Mouse (Mus musculus): Measurements from ENCODE around the gene Ctdnep1. TPM values are rescaled to one million over a fixed set of nuclear protein-coding genes. Genes with fewer than 3 reads are reported as not detected.

Ctdnep1 gene
- total and polyA plus RNA-seq, 3 experiments = 42.9 to 143 (median 66.7) TPM

DNA sequence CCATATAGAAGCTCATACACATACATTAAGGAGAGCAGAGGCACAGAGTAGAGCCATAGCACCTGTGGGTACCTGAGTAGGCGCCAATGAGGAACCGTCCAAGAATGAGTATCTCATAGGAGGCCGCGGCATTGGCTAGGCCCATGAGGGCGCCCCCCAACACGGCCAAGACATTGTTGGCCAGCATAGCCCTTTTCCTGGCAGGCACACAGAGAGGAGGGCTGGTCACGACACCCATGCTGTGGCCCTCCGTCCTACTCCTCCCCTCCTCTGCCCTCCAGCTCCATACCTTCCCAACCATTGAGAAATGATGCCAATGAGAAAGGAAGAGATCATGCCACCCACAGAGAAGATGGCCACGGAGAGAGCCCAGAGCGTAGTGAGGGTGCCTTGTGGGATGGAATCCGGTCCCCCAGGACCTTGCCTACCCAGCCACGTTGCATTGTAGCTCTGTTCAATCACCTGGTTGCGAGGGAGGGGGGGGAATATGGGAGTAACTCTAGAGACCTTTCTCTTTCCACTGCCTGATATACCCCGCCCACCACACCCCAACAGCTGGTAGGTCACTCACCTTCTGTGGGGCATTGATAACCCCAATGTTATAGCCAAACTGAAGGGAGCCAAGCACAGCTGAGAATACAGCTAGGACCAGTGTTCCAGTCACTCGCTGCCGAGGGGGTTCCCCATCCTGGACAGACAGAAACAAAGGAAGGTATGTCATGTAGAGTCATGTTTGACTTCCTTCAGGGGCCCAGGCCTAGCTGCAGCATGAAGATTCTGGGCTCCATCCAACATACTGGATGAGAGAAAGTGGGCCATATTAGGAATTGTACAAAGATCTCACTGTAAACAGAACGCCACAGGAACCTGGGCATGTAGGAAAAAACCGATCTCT lies 34.7 kb upstream of the Ctdnep1 start:
- H3K4me3 ChIP-seq (replicated peaks in 1 of 3; ENCODE audit: low read depth in 2 of 3, low read length in 2 of 3, poor library complexity in 1 of 3) = no peak overlapping the region
- H3K27me3 ChIP-seq (replicated peaks) = peaks cover 11% of the 10 kb centered on the region
- in situ Hi-C loops (cut with MboI; ENCODE audit: low pct_ligation_motif_present, low pct_unique_long_range_greater_than_20kb, low sequenced_read_pairs) = no loop called here
- peaks cover 0 to 15% of the 10 kb centered on the region in 2 experiments for H3K36me3 ChIP-seq (replicated peaks in 1 of 2; ENCODE audit: control insufficient read depth in 1 of 2, insufficient read depth in 1 of 2, low read length in 1 of 2)
- H3K9me3 ChIP-seq (replicated peaks; ENCODE audit: low read length) = no peaks in the 10 kb centered on the region
- H3K4me2 ChIP-seq (ENCODE audit: insufficient read depth, low read depth, poor library complexity, severe bottlenecking) = peak overlapping the region; percentile 17
- H3K27ac ChIP-seq (ENCODE audit: insufficient read depth, low read depth) = no peak overlapping the region
- no peaks in the 10 kb centered on the region for H3K79me2 ChIP-seq (replicated peaks; ENCODE audit: control insufficient read depth, extremely low read depth, insufficient read depth, poor library complexity, severe bottlenecking)
- no peak for TF ChIP-seq POLR2AphosphoS2 (IDR thresholded peaks at IDR 0.05; ENCODE audit: low read depth, low read length)
- TF ChIP-seq CTCF (conservative IDR thresholded peaks at IDR 0.05 in 1 of 2, IDR thresholded peaks at IDR 0.05 in 1 of 2; ENCODE audit: low read depth in 2 of 2, low read length in 2 of 2) = no peak
- no peak for TF ChIP-seq MAX (IDR thresholded peaks at IDR 0.05; ENCODE audit: low read length)
- no peak for TF ChIP-seq USF1 (IDR thresholded peaks at IDR 0.05; ENCODE audit: low read depth, low read length)
- TF ChIP-seq TBP (conservative IDR thresholded peaks at IDR 0.05; ENCODE audit: low read depth, low read length) = no peak
- TF ChIP-seq JUND (conservative IDR thresholded peaks at IDR 0.05; ENCODE audit: low read depth, low read length) = no peak
- no peak for TF ChIP-seq MAZ (IDR thresholded peaks at IDR 0.05; ENCODE audit: low read depth, low read length)
- TF ChIP-seq ZMIZ1 (IDR thresholded peaks at IDR 0.05; ENCODE audit: low read depth, low read length) = no peak
- peak; percentile 24; the same call in 1 of the 2 replicates for TF ChIP-seq TCF12 (IDR thresholded peaks at IDR 0.05; ENCODE audit: low read depth, low read length)
- TF ChIP-seq CHD1 (IDR thresholded peaks at IDR 0.05; ENCODE audit: low read depth, low read length) = no peak
- no peak for TF ChIP-seq JUN (IDR thresholded peaks at IDR 0.05; ENCODE audit: insufficient read depth, low read depth, low read length)
- TF ChIP-seq ZC3H11A (IDR thresholded peaks at IDR 0.05; ENCODE audit: low read depth, low read length) = no peak
- TF ChIP-seq ZNF384 (IDR thresholded peaks at IDR 0.05; ENCODE audit: low read depth, low read length) = no peak
- TF ChIP-seq ZKSCAN1 (IDR thresholded peaks at IDR 0.05; ENCODE audit: borderline replicate concordance, low read depth, low read length) = no peak
- TF ChIP-seq CHD2 (IDR thresholded peaks at IDR 0.05; ENCODE audit: low read length) = no peak
- no peak for TF ChIP-seq NELFE (IDR thresholded peaks at IDR 0.05; ENCODE audit: low read depth, low read length)
- no peak for TF ChIP-seq RAD21 (IDR thresholded peaks at IDR 0.05; ENCODE audit: low read depth, low read length)
- peak; percentile 25; the same call in 1 of the 2 replicates for TF ChIP-seq MEF2A (IDR thresholded peaks at IDR 0.05; ENCODE audit: borderline replicate concordance, low read depth, low read length)
- peak; percentile 49; the same call in 1 of the 2 replicates for TF ChIP-seq EP300 (IDR thresholded peaks at IDR 0.05; ENCODE audit: low read length)
- no peak for TF ChIP-seq KAT2A (IDR thresholded peaks at IDR 0.05; ENCODE audit: insufficient replicate concordance, low read length)
- 0 out of 2 replicates have a peak, but pooled peaks have one; percentile 25 for TF ChIP-seq ETS1 (conservative IDR thresholded peaks at IDR 0.05; ENCODE audit: low read depth, low read length)
- no peak for TF ChIP-seq MAFK (IDR thresholded peaks at IDR 0.05; ENCODE audit: insufficient replicate concordance, low read length)
- no peak for TF ChIP-seq ELF1 (IDR thresholded peaks at IDR 0.05; ENCODE audit: low read depth, low read length)
- 0 out of 2 replicates have a peak, but pooled peaks have one; percentile 33 for TF ChIP-seq POLR2A (IDR thresholded peaks at IDR 0.05; ENCODE audit: low read depth, low read length)
- TF ChIP-seq SIN3A (IDR thresholded peaks at IDR 0.05; ENCODE audit: low read length) = peak; percentile 11; the same call in 1 of the 2 replicates
- TF ChIP-seq IRF4 (IDR thresholded peaks at IDR 0.05; ENCODE audit: low read depth, low read length) = peak; percentile 54
- no peak for TF ChIP-seq SMC3 (IDR thresholded peaks at IDR 0.05; ENCODE audit: low read depth, low read length)
- TF ChIP-seq NRF1 (IDR thresholded peaks at IDR 0.05; ENCODE audit: low read depth, low read length) = 0 out of 2 replicates have a peak, but pooled peaks have one; percentile 15
- no peak for TF ChIP-seq MYC (IDR thresholded peaks at IDR 0.05; ENCODE audit: low read depth, low read length)
- TF ChIP-seq USF2 (conservative IDR thresholded peaks at IDR 0.05; ENCODE audit: low read depth, low read length) = no peak
- peak; percentile 21; the same call in 1 of the 2 replicates for TF ChIP-seq HCFC1 (IDR thresholded peaks at IDR 0.05; ENCODE audit: low read depth, low read length)
- peak; percentile 13; the same call in 1 of the 2 replicates for TF ChIP-seq BHLHE40 (IDR thresholded peaks at IDR 0.05; ENCODE audit: low read depth, low read length)
- TF ChIP-seq PAX5 (IDR thresholded peaks at IDR 0.05; ENCODE audit: low read length) = no peak
- no peak for TF ChIP-seq RCOR1 (conservative IDR thresholded peaks at IDR 0.05; ENCODE audit: low read depth, low read length)
- TF ChIP-seq MXI1 (IDR thresholded peaks at IDR 0.05; ENCODE audit: low read depth, low read length) = no peak
- no peak for TF ChIP-seq E2F4 (IDR thresholded peaks at IDR 0.05; ENCODE audit: insufficient replicate concordance, low read depth, low read length)
- TF ChIP-seq GABPA (IDR thresholded peaks at IDR 0.05; ENCODE audit: insufficient replicate concordance, low read depth, low read length) = no peak
- no peak for TF ChIP-seq UBTF (IDR thresholded peaks at IDR 0.05; ENCODE audit: low read depth, low read length)
- H3K4me1 ChIP-seq (ENCODE audit: control insufficient read depth in 1 of 2, insufficient read depth in 2 of 2) = peaks cover 21 to 36% of the 10 kb centered on the region in 2 experiments
- no peak overlapping the region for H3K9ac ChIP-seq (ENCODE audit: insufficient read depth, low read depth)
- peak; percentile 61 for DNase-seq (ENCODE audit: extremely low read depth)
- dilution Hi-C loops (cut with MboI; ENCODE audit: extremely low pct_ligation_motif_present, extremely low pct_unique_long_range_greater_than_20kb, low sequenced_read_pairs) = no loop called here

Data from CH12.LX (cell line).